Mouse (Mus musculus) hindbrain, embryonic 11.5 days (tissue): ENCODE measurements around the gene Pafah1b1. TPM values are rescaled to one million over a fixed set of nuclear protein-coding genes. Genes with fewer than 3 reads are reported as not detected.

Experiments
- ATAC-seq: fragments of 200-750 bp; cut with Nextera tagmentation; 2 replicates; pipeline ENCODE4 v1.8.0; 2017; ENCODE audit warnings: mild to moderate bottlenecking, moderate TSS enrichment, moderate library complexity; ENCODE audit not compliant: low FRiP score
- DNase-seq: peaks from one replicate; pipeline ENCODE4 v3.0.0-alpha.2; 2015; ENCODE audit warnings: low spot score
- H3K27ac ChIP-seq: fragments of 300-500 bp; sonication (generic); 2 replicates; pipeline ENCODE4 v1.5.1; 2014; ENCODE audit warnings: mild to moderate bottlenecking, low read depth, low read length
- H3K27me3 ChIP-seq: fragments of 300-500 bp; sonication (generic); 2 replicates; pipeline ENCODE4 v1.6.1; 2014; ENCODE audit warnings: mild to moderate bottlenecking, low read length, moderate library complexity, mixed read lengths; ENCODE audit not compliant: control insufficient read depth, insufficient read depth
- H3K36me3 ChIP-seq: fragments of 300-500 bp; sonication (generic); 2 replicates; pipeline ENCODE4 v1.6.1; 2014; ENCODE audit warnings: mild to moderate bottlenecking, low read length, moderate library complexity, mixed read lengths; ENCODE audit not compliant: control insufficient read depth, insufficient read depth
- H3K4me1 ChIP-seq: fragments of 300-500 bp; sonication (generic); replicated peaks from 2 replicates; pipeline ENCODE4 v1.6.1; 2014; ENCODE audit warnings: low read length, mixed read lengths; ENCODE audit not compliant: control insufficient read depth, insufficient read depth
- H3K4me2 ChIP-seq: fragments of 300-500 bp; sonication (generic); replicated peaks from 2 replicates; pipeline ENCODE4 v1.6.1; 2014; ENCODE audit warnings: mild to moderate bottlenecking, low read depth, low read length
- H3K4me3 ChIP-seq: fragments of 300-500 bp; sonication (generic); 2 replicates; pipeline ENCODE4 v1.5.1; 2014; ENCODE audit warnings: low read depth, low read length
- H3K9ac ChIP-seq: fragments of 300-500 bp; sonication (generic); 2 replicates; pipeline ENCODE4 v1.6.1; 2014; ENCODE audit warnings: low read depth, low read length
- H3K9me3 ChIP-seq: fragments of 300-500 bp; sonication (generic); 2 replicates; pipeline ENCODE4 v1.6.1; 2016; ENCODE audit warnings: low read length; ENCODE audit not compliant: control insufficient read depth
- WGBS: fragments of 180-500 bp; shearing (Covaris S2); extraction: QIAGEN DNeasy Blood & Tissue Kit; methylation state at CpG from one replicate; pipeline ENCODE4 v1.1.7; 2014; 5-methylcytosine and 5-hydroxymethylcytosine counted together
- polyA plus RNA-seq: library from polyadenylated mRNA; unstranded; fragments of >200 nt; fragmentation: Nextera tagmentation; extraction: Ambion mirVana; gene quantifications from 2 replicates; pipeline ENCODE4 v1.2.1, GENCODE M21; 2014

Pafah1b1 gene
- polyA plus RNA-seq, 1 experiment from 2014 or later = 118 TPM

DNA sequence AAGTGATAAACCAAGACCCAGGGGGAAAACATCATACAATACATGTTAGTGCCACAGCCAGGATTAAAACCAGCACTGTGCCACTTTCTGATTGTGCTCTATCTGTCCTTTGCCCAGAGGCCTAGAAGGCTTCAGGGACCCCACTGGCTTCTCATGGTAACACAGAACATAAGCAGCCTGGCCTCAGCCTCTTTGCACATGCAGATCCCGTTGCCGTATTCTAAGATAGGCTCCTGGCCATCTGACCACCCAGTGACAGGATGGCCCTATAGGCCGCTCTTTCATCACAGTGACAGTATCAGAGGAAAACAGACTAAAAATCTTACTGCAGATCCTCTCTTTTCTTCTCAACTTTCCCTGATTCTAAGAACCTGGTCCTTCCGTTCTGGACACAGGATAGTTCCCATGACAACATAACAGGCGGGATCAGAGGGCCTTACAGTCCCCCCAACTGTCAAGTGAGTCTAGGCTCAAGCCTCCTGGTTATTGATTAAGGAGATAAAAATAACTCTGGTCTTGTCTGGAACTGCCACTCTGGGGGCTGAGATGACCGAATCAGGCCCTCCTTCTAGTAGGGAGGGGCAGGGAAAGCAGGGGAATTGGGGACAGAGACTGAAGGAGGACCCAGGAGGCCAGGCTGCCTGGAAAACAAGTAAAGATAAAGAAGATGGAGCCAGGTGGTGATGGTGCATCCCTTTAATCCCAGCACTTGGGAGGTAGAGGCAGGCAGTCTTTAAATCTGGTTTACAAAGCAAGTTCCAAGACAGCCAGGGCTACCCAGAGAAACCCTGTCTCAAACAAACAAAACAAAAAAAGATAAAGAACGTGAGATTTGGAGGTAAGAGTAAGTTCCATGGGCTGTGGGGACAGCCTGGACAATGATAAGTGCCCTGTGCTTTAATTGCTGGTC is 92.3 kb downstream of the Pafah1b1 start:
- no peak overlapping the region for H3K4me2 ChIP-seq
- H3K4me3 ChIP-seq = no peak overlapping the region
- peaks cover 2% of the 10 kb centered on the region; the same call in 1 of the 2 replicates for H3K27me3 ChIP-seq
- H3K36me3 ChIP-seq = no peaks in the 10 kb centered on the region
- ATAC-seq (no peak), DNase-seq (no peak)
- no peaks in the 10 kb centered on the region for H3K4me1 ChIP-seq
- H3K9me3 ChIP-seq = no peaks in the 10 kb centered on the region
- WGBS = 73% methylated on average over 7 of the region's 7 CpGs
- H3K9ac ChIP-seq = no peak overlapping the region
- H3K27ac ChIP-seq = no peak overlapping the region

DNA sequence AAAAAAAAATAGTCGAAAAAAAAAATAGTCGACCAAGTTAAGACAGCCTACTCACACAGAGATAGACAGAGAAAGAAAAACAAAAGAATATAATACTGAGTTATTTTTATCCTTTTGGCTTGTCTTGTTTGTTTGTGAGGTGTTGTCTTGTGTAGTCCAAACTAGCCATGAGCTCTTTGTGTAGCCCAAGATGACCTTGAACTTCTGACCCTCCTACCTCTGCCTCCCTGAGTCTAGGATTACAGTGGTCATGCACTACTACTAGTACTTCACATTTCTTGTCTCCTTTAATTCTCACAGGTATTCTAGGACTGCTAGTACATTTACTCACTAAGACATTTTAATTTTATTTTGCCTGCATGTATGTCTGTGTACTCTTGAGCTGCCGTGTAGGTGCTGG is 97.0 kb downstream of the Pafah1b1 start:
- 87% methylated on average over 3 of the region's 3 CpGs for WGBS
- no peaks in the 10 kb centered on the region for H3K36me3 ChIP-seq
- H3K9me3 ChIP-seq = no peaks in the 10 kb centered on the region
- H3K4me1 ChIP-seq = no peaks in the 10 kb centered on the region
- H3K4me2 ChIP-seq = no peak overlapping the region
- no peak for DNase-seq
- H3K4me3 ChIP-seq = no peak overlapping the region
- no peak overlapping the region for H3K27ac ChIP-seq
- no peaks in the 10 kb centered on the region for H3K27me3 ChIP-seq
- ATAC-seq = no peak
- no peak overlapping the region for H3K9ac ChIP-seq

DNA sequence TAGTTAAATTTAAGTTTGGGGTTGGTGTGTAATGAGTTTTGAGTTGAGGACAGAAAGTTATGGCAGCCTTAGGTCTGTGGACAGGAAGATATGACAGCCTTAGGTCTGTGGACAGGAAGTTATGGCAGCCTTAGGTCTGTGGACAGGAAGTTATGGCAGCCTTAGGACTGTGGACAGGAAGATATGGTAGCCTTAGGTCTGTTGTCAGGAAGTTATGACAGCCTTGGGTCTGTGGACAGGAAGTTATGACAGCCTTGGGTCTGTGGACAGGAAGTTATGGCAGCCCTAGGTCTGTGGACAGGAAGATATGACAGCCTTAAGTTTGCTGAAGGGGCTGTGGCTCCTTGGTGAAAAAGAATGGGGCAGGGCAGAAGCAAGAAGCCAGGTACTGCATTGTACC is 99.1 kb downstream of the Pafah1b1 start:
- no peak overlapping the region for H3K9ac ChIP-seq
- no peak overlapping the region for H3K4me2 ChIP-seq
- no peak overlapping the region for H3K4me3 ChIP-seq
- no peaks in the 10 kb centered on the region for H3K36me3 ChIP-seq
- H3K9me3 ChIP-seq = no peaks in the 10 kb centered on the region
- peaks cover 3% of the 10 kb centered on the region; the same call in 1 of the 2 replicates for H3K27me3 ChIP-seq
- H3K27ac ChIP-seq = no peak overlapping the region
- H3K4me1 ChIP-seq = no peaks in the 10 kb centered on the region
- DNase-seq = no peak
- no peak for ATAC-seq

Other genes starting within 250 kb of the Pafah1b1 start
- gene Rap1gap2, start 113.8 kb downstream of the Pafah1b1 start, polyA plus RNA-seq = 2.7 and 3.1 TPM in 2 replicates
- 1.2 and 1.7 TPM in 2 replicates for gene Ccdc92b, start 105.1 kb downstream of the Pafah1b1 start, polyA plus RNA-seq
- 8.0 and 8.9 TPM in 2 replicates for gene Cluh, start 75.2 kb downstream of the Pafah1b1 start, polyA plus RNA-seq
- gene Mettl16, start 46.2 kb upstream of the Pafah1b1 start, polyA plus RNA-seq = 45.0 and 46.8 TPM in 2 replicates
- 4.8 and 5.0 TPM in 2 replicates for gene Mnt, start 106.2 kb upstream of the Pafah1b1 start, polyA plus RNA-seq
- 6.3 and 6.8 TPM in 2 replicates for gene Sgsm2, start 172.4 kb upstream of the Pafah1b1 start, polyA plus RNA-seq
- 43.1 and 45.5 TPM in 2 replicates for gene Tsr1, start 173.4 kb upstream of the Pafah1b1 start, polyA plus RNA-seq
- 16.7 and 20.7 TPM in 2 replicates for gene Smg6, start 201.2 kb upstream of the Pafah1b1 start, polyA plus RNA-seq
- 27.8 and 29.5 TPM in 2 replicates for gene Srr, start 201.3 kb upstream of the Pafah1b1 start, polyA plus RNA-seq